Mouse (Mus musculus) limb, embryonic 15.5 days (tissue): ENCODE measurements around the gene Dmwd. TPM values are rescaled to one million over a fixed set of nuclear protein-coding genes. Genes with fewer than 3 reads are reported as not detected.
A peak's percentile ranks its signal among the peaks of the same experiment; 100 is the strongest.
"Not testable (repeated sequence)": the region's sequence is repeated elsewhere in the genome, so short reads cannot be mapped to it uniquely, and the experiment has no call there.

ENCODE experiments used
- ATAC-seq: fragments of 200-750 bp; cut with Nextera tagmentation; 2 replicates; pipeline ENCODE4 v1.8.0; 2017; ENCODE audit warnings: low read depth, moderate TSS enrichment; ENCODE audit not compliant: insufficient number of reproducible peaks, low FRiP score, low TSS enrichment
- H3K27ac ChIP-seq: fragments of 300-500 bp; sonication (generic); 2 replicates; pipeline ENCODE4 v1.5.1; 2015; ENCODE audit warnings: moderate library complexity, mild to moderate bottlenecking, inconsistent platforms
- H3K27me3 ChIP-seq: fragments of 300-500 bp; sonication (generic); 2 replicates; pipeline ENCODE4 v1.6.1; 2015; ENCODE audit warnings: inconsistent platforms
- H3K36me3 ChIP-seq: fragments of 300-500 bp; sonication (generic); 2 replicates; pipeline ENCODE4 v1.6.1; 2015; ENCODE audit warnings: inconsistent platforms
- H3K4me1 ChIP-seq: fragments of 300-500 bp; sonication (generic); 2 replicates; pipeline ENCODE4 v1.6.1; 2015; ENCODE audit warnings: inconsistent platforms
- H3K4me2 ChIP-seq: fragments of 300-500 bp; sonication (generic); 2 replicates; pipeline ENCODE4 v1.6.1; 2015; ENCODE audit warnings: mild to moderate bottlenecking, inconsistent platforms
- H3K4me3 ChIP-seq: fragments of 300-500 bp; sonication (generic); 2 replicates; pipeline ENCODE4 v1.5.1; 2015; ENCODE audit warnings: mild to moderate bottlenecking, inconsistent platforms
- H3K9ac ChIP-seq: fragments of 300-500 bp; sonication (generic); 2 replicates; pipeline ENCODE4 v1.6.1; 2015; ENCODE audit warnings: inconsistent platforms
- H3K9me3 ChIP-seq: fragments of 300-500 bp; sonication (generic); 2 replicates; pipeline ENCODE4 v1.6.1; 2016; ENCODE audit warnings: inconsistent platforms
- WGBS: fragments of 180-500 bp; shearing (Covaris S2); methylation state at CpG from one replicate; pipeline ENCODE4 v1.1.7; 2015; 5-methylcytosine and 5-hydroxymethylcytosine counted together
- polyA plus RNA-seq: library from polyadenylated mRNA; unstranded; fragments of >200 nt; fragmentation: Nextera tagmentation; extraction: Ambion mirVana; gene quantifications from 2 replicates; pipeline ENCODE4 v1.2.1, GENCODE M21; 2015

The Dmwd gene
- polyA plus RNA-seq, 1 experiment from 2014 or later = 15.5 TPM

DNA sequence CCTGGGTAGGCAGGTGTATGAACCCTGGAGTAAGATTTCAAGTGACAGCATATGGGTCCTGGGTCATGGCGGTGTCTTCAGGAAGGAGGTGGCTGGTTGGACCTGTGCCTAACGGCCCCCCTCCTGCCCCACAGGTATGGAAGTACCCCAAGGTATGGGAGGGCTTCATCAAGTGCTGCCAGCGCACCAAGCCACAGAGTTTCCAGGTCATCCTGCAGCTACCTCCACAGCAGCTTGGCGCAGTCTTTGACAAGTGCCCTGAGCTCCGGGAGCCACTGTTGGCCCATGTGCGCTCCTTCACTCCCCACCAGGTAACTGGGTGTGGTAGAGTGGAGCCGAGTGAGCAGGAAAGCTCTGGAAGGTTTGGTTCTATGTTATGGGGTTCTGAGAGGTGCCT is 22.9 kb upstream of the Dmwd start:
- H3K4me3 ChIP-seq = no peak overlapping the region
- WGBS = 89% methylated on average over 7 of the region's 7 CpGs

DNA sequence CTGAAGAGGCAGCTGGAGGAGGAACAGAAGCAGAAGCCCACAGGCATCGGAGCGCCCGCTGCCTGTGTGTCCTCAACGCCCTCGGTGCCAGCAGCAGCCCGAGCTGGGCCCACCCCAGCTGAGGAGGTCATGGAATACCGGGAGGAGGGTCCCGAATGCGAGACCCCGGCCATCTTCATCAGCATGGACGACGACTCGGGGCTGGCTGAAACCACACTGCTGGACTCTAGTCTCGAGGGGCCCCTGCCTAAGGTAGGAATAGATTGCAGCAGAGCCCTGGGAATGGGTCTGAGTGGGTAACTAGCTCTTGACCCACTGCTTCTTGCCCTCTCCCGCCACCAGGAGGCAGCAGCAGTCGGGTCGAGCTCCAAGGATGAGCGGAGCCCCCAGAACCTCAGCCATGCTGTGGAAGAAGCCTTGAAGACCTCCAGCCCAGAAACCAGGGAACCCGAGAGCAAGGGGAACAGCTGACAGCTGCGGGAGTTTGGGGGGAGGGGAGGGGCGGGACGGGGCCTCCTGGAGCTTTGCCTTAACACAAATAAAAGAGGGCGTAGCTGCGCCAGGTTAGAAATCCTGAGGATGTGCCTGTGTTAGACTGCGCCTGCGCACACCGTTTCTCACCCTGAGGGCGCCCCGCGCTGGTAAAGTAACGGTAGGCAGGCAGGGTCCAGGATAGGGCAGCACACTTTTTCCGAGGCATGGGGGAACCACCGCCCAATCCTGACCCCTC is 21.8 kb upstream of the Dmwd start, which contains the start of gene Rsph6a:
Gene Rsph6a (plus strand): TSS at position 644 of the 730 bp plus-strand sequence.
- Histone ChIP-seq H3K4me3 (no peak within 1 kb of the TSS), H3K27me3 (no peaks in the 10 kb centered on the region), H3K36me3 (peaks cover 50% of the 10 kb centered on the region), H3K9me3 (no peaks in the 10 kb centered on the region), H3K4me1 (peaks cover 10% of the 10 kb centered on the region), H3K9ac (no peak within 1 kb of the TSS), H3K27ac (no peak within 1 kb of the TSS), H3K4me2 (peak within 1 kb of the TSS; percentile 27)
- 28% methylated on average over 33 of the region's 33 CpGs for WGBS
- ATAC-seq = no peak

More for the DNA sequence above, 22.9 kb upstream of the Dmwd start:
- Histone ChIP-seq H3K36me3 (peaks cover 61% of the 10 kb centered on the region), H3K27me3 (no peaks in the 10 kb centered on the region), H3K9me3 (no peaks in the 10 kb centered on the region), H3K4me2 (no peak overlapping the region), H3K4me1 (peaks cover 10% of the 10 kb centered on the region), H3K27ac (no peak overlapping the region), H3K9ac (no peak overlapping the region)
- no peak for ATAC-seq

DNA sequence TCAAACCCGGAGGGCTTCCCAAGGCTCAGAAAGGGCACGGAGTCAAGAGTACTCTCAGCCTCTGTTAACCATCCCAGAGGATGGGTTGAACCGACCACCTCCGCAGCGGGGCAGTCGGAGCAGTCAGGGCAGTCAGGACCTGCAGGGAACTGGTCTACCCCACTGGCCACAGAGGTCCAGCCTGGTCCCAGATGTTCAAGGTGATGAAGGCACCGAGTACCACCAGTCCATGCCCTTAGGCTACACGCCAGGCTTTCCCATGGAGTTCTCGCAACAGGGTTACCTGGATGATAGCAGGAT is 21.3 kb upstream of the Dmwd start:
- H3K4me2 ChIP-seq = peak overlapping the region; percentile 27
- 66% methylated on average over 9 of the region's 9 CpGs for WGBS
- H3K9me3 ChIP-seq = no peaks in the 10 kb centered on the region
- H3K27me3 ChIP-seq = no peaks in the 10 kb centered on the region
- no peak overlapping the region for H3K27ac ChIP-seq
- no peak overlapping the region for H3K9ac ChIP-seq
- no peak for ATAC-seq
- peaks cover 10% of the 10 kb centered on the region for H3K4me1 ChIP-seq
- peaks cover 45% of the 10 kb centered on the region for H3K36me3 ChIP-seq
- no peak overlapping the region for H3K4me3 ChIP-seq

DNA sequence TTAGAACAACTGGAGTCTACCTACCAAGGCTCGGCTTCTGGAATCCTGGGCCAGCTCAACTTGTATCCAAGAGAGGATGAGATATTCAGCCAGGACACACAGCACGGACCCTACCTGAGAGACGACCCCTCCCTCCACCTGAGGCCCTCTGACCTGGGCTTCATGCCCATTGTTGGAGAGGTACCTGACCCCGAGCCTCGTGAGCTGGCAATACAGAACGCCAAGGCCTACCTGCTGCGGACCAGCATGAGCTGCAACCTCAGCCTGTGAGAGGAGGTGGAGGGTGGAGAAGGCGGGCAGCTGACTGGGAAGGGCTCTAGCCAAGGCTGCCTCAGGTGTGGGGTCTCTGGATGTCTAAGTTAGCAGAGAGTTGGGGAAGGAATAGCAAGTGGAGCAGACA is 20.9 kb upstream of the Dmwd start:
- no peak overlapping the region for H3K27ac ChIP-seq
- no peak overlapping the region for H3K4me2 ChIP-seq
- peaks cover 41% of the 10 kb centered on the region for H3K36me3 ChIP-seq
- H3K4me1 ChIP-seq = peaks cover 10% of the 10 kb centered on the region
- H3K4me3 ChIP-seq = no peak overlapping the region
- 90% methylated on average over 8 of the region's 8 CpGs for WGBS
- no peak for ATAC-seq
- no peaks in the 10 kb centered on the region for H3K27me3 ChIP-seq
- H3K9me3 ChIP-seq = no peaks in the 10 kb centered on the region
- no peak overlapping the region for H3K9ac ChIP-seq

DNA sequence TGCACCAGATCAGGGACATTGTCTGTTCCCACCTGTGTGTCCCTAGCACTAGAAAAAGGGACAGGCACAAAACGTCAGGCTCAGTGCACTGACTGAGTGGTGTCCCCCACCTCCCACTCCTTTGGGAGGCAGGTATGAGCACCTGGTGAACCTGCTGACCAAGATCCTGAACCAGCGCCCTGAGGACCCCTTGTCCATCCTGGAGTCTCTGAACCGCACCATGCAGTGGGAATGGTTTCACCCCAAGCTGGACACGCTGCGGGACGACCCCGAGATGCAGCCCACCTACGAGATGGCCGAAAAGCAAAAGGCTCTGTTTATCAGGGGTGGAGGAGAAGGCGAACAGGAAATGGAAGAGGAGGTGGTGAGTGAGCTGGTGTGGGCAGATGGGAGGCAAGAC is 18.6 kb upstream of the Dmwd start:
- no peak for ATAC-seq
- peaks cover 10% of the 10 kb centered on the region for H3K4me1 ChIP-seq
- no peaks in the 10 kb centered on the region for H3K27me3 ChIP-seq
- H3K4me3 ChIP-seq = no peak overlapping the region
- H3K9me3 ChIP-seq = no peaks in the 10 kb centered on the region
- no peak overlapping the region for H3K9ac ChIP-seq
- H3K27ac ChIP-seq = no peak overlapping the region
- no peak overlapping the region for H3K4me2 ChIP-seq
- peaks cover 18% of the 10 kb centered on the region for H3K36me3 ChIP-seq
- WGBS = 84% methylated on average over 10 of the region's 10 CpGs

DNA sequence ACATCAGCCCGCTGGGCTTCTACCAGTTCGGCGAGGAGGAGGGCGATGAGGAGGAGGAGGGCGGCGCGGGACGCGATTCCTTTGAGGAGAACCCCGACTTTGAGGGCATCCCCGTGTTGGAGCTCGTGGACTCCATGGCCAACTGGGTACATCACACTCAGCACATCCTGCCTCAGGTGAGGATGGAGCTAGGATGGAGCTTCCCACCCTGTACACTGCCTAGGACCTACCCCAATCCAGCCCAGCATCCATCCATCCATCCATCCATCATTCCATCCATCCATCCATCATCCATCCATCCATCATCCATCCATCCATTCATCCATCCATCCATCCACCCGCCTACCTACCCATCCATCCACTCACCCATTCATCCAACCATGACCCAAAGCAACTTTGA is 10.1 kb upstream of the Dmwd start:
- H3K4me2 ChIP-seq = 0 out of 2 replicates have a peak overlapping the region, but pooled peaks have one; percentile 20
- no peak overlapping the region for H3K27ac ChIP-seq
- 0 out of 2 replicates have a peak overlapping the region, but pooled peaks have one; percentile 9 for H3K4me3 ChIP-seq
- 0 out of 2 replicates have a peak overlapping the region, but pooled peaks have one; percentile 28 for H3K9ac ChIP-seq
- peaks cover 32% of the 10 kb centered on the region for H3K27me3 ChIP-seq
- 54% methylated on average over 13 of the region's 13 CpGs for WGBS
- no peaks in the 10 kb centered on the region for H3K36me3 ChIP-seq
- no peak for ATAC-seq
- no peaks in the 10 kb centered on the region; the same call in 1 of the 2 replicates for H3K9me3 ChIP-seq
- H3K4me1 ChIP-seq = peaks cover 3% of the 10 kb centered on the region; the same call in 1 of the 2 replicates

DNA sequence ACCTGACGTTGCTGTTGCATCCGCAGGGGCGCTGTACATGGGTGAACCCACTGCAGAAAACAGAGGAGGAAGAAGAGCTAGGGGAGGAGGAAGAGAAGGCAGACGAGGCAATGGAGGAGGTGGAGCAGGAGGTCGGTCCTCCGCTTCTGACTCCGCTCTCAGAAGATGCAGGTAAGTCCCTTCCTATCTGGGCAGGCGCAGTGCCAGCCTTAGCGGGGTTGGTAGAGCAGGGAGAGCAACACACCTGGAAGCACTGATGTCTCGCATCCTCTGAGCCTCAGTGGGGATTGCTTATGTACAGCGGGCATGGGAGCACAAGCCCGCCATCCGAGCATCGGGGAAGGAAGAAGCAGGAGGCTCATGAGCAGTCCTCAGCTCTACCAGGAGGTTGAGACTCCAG is 9.0 kb upstream of the Dmwd start:
- no peaks in the 10 kb centered on the region; the same call in 1 of the 2 replicates for H3K9me3 ChIP-seq
- peaks cover 32% of the 10 kb centered on the region for H3K27me3 ChIP-seq
- H3K9ac ChIP-seq = no peak overlapping the region
- no peak overlapping the region for H3K27ac ChIP-seq
- H3K4me1 ChIP-seq = peaks cover 3% of the 10 kb centered on the region; the same call in 1 of the 2 replicates
- H3K4me2 ChIP-seq = no peak overlapping the region
- no peak for ATAC-seq
- 44% methylated on average over 14 of the region's 14 CpGs for WGBS
- H3K36me3 ChIP-seq = no peaks in the 10 kb centered on the region
- no peak overlapping the region for H3K4me3 ChIP-seq

DNA sequence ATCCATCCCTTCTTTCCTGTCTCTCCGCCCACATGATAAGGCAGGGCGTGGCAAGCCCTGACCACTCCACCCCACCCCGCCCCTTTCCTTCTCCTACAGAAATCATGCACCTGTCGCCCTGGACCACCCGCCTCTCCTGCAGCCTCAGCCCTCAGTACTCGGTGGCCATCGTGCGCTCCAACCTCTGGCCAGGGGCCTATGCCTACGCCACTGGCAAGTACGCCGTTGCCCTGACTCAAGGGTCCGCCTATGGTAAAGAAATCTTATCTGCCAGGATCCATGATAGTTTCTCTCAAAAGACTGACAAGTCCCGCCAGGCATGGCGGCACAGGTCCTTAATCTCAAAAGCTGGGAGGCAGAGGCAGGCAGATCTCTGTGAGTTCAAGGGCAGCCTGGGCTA is 8.1 kb upstream of the Dmwd start:
- Histone ChIP-seq H3K36me3 (no peaks in the 10 kb centered on the region), H3K27ac (no peak overlapping the region), H3K4me1 (peaks cover 3% of the 10 kb centered on the region; the same call in 1 of the 2 replicates), H3K4me3 (no peak overlapping the region), H3K9me3 (no peaks in the 10 kb centered on the region; the same call in 1 of the 2 replicates), H3K9ac (no peak overlapping the region), H3K4me2 (no peak overlapping the region), H3K27me3 (peaks cover 32% of the 10 kb centered on the region)
- WGBS = 67% methylated on average over 12 of the region's 14 CpGs
- ATAC-seq = no peak

DNA sequence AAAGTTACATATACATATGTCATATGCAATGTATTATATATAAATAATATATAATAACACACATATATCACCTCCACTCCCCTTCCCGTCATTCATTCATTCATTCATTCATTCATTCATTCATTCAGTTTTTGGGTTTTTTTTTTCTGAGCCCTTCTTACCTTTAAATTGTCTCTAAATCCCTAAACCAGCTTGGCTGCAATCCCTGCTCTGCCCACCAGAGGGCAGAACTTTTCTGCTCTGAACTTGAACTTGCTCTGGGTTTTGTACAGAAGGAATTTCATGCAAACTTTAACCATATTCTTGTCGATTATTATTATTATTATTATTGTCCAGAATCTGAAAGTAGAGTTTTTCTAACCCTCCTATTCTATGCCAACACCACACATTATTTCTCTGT is 7.3 kb upstream of the Dmwd start:
- H3K4me2 ChIP-seq = no peak overlapping the region
- ATAC-seq = no peak
- H3K9ac ChIP-seq = no peak overlapping the region
- H3K4me1 ChIP-seq = peaks cover 3% of the 10 kb centered on the region; the same call in 1 of the 2 replicates
- H3K36me3 ChIP-seq = no peaks in the 10 kb centered on the region
- H3K27me3 ChIP-seq = peaks cover 32% of the 10 kb centered on the region
- WGBS = 3% methylated on average over 2 of the region's 2 CpGs
- no peaks in the 10 kb centered on the region; the same call in 1 of the 2 replicates for H3K9me3 ChIP-seq
- no peak overlapping the region for H3K4me3 ChIP-seq
- no peak overlapping the region for H3K27ac ChIP-seq

DNA sequence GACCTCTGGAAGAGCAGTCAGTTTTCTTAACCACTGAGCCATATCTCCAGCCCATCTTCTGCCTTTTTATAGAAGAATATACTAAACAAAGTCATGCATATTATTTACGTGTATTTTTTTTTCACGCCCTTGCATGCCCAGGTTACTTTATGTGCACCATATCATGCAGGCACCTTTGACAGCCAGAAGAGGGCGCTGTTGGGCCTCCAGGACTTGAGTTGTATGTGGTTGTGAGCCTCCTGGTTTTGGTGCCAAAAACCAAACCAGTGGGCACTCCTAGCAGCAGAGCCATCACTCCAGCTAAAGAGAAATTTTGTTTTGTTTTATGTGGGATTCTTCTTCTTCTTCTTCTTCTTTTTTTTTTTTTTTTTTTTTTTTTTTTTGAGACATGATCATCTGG is 6.5 kb upstream of the Dmwd start:
- Histone ChIP-seq H3K36me3 (no peaks in the 10 kb centered on the region), H3K9ac (no peak overlapping the region)

DNA sequence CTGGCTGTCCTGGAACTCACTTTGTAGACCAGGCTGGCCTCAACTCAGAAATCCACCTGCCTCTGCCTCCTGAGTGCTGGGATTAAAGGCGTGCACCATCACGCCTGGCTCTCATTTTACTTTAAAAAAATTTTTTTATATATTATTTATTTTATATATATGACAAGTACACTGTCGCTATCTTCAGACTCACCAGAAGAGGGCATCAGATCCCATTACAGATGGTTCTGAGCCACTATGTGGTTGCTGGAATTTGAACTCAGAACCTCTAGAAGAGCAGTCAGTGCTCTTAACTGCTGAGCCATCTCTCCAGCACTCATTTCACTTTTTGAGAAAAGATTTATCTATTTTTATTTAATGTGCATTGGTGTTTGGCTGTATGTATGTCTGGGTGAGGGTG is 5.0 kb upstream of the Dmwd start:
- not testable (repeated sequence) for H3K9ac ChIP-seq, H3K4me3 ChIP-seq, H3K9me3 ChIP-seq, H3K36me3 ChIP-seq, H3K4me2 ChIP-seq, ATAC-seq, H3K4me1 ChIP-seq, H3K27ac ChIP-seq
- peaks cover 14% of the 10 kb centered on the region for H3K27me3 ChIP-seq
- 51% methylated on average over 3 of the region's 3 CpGs for WGBS

More for the DNA sequence above, 6.5 kb upstream of the Dmwd start:
- WGBS = 51% methylated on average over 3 of the region's 3 CpGs
- peaks cover 30% of the 10 kb centered on the region for H3K27me3 ChIP-seq
- no peak overlapping the region for H3K4me3 ChIP-seq
- ATAC-seq = no peak
- H3K4me1 ChIP-seq = peaks cover 3% of the 10 kb centered on the region; the same call in 1 of the 2 replicates
- H3K27ac ChIP-seq = no peak overlapping the region
- H3K9me3 ChIP-seq = no peaks in the 10 kb centered on the region; the same call in 1 of the 2 replicates
- H3K4me2 ChIP-seq = no peak overlapping the region

DNA sequence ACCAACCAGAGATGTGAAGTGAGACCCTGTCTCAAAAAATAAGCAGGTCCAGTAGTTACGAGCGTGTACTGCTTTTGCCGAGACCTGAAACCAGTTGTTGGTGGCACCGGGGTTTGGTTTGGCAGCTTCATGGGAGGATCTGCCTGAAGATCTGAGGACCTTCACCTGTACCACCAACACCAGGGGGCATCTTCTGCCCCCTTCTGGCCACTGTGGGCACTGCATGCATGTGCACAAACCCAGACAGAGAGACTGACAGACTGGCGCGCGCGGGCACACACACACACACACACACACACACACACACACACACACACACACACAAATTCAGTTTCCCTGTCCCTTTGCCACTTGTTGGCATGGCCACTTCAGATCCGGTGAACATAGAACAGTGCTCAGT is 2.5 kb upstream of the Dmwd start:
- Histone ChIP-seq H3K36me3 (peaks cover 6% of the 10 kb centered on the region), H3K9ac (no peak overlapping the region), H3K9me3 (no peaks in the 10 kb centered on the region), H3K4me2 (no peak overlapping the region), H3K27me3 (no peaks in the 10 kb centered on the region), H3K4me3 (no peak overlapping the region), H3K4me1 (peaks cover 23% of the 10 kb centered on the region), H3K27ac (no peak overlapping the region)
- no peak for ATAC-seq
- 82% methylated on average over 8 of the region's 9 CpGs for WGBS
